Mouse (Mus musculus): ENCODE results near the gene Csf3.
A peak's percentile ranks its signal among the peaks of the same experiment; 100 is the strongest.
"Not testable (repeated sequence)": the region's sequence is repeated elsewhere in the genome, so short reads cannot be mapped to it uniquely, and the experiment has no call there.

Gene Csf3

DNA sequence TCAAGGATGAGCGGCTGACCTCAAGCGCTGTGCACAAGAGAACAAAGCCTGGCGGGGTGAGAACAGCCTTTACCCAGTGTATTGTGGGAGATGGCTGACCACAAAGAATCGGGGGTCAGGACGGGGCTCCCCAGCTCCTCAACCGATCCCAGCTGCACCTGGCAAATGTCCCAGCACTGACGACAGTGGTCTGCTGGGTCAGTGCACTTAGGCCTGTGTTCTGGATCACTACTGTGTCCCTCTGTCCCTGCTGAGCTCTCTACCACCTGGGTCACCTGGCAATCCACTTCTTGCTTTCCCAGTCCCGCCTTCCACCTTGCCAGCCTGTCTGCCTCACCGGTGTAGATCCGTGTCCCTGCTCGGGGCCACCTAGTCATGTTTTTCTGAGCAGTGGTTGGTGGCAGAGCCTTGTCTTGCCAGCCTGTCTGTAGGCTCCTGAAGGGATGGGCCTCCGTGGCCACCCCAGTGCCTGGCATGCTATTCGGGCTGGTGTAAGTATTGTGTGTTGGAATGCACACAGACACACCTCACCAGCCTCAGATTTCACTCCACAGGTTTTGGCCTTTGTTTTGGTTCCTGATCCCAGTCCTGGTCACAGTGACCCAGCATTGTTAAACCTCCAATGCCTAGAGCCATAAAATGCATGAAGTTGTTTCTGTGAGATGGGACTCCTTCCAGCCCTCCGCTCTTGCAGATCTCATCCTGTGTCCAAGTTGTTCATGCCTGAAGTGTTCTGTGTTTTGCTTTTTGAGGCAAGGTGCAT, 4.4 kb upstream of the Csf3 start:
- DNase-seq (ENCODE audit: inconsistent age in 2 of 2, low spot score in 1 of 2): no peak

DNA sequence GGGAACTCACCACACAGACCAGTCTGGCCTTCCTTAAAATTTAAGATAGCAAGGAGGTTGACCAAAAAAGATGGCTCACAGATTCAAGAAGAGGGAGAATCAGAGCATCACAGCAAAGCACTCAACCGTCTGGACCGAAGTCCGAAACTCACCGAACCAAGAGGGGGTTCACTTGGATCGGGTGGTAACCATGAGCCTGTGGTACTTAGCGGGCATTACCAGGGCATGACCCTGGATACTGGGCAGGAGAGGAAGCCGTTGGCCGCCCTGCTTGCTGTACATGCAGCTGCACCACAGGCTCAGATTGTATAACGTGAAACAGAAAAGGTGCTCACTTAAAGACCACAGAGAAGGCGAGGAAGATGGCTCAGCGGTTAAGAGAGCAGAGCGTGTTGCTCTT, 3.8 kb upstream of the Csf3 start:
- no peak for DNase-seq (ENCODE audit: inconsistent age in 2 of 2, low spot score in 1 of 2)

- DNase-seq (ENCODE audit: inconsistent age in 2 of 2, low spot score in 1 of 2): no peak
Observed at GRCm38 (mm10) chr11:98698849-98699640, 2.0 kb upstream of the Csf3 start.

GRCm38 (mm10) chr11:98699911-98700310, 1.2 kb upstream of the Csf3 start:
- peak; percentile 72 to 93 for DNase-seq (ENCODE audit: inconsistent age in 2 of 2, low spot score in 1 of 2)

DNA sequence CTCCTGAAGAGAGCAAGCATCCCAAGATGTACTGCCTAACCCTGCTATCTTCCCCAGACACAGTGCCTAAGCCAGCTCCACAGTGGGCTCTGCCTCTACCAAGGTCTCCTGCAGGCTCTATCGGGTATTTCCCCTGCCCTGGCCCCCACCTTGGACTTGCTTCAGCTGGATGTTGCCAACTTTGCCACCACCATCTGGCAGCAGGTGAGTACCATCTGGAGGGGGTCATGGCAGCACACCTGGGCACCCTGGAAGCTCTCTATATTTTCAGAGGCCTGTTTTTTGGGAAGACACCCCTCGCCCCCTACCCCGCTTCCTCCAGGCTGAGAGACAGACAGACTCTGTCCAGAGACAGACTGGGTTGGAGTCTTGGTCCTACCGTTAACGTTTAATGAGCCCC, 1.3 kb downstream of the Csf3 start:
- DNase-seq (ENCODE audit: inconsistent age in 2 of 2, low spot score in 1 of 2): no peak

- DNase-seq (ENCODE audit: inconsistent age in 2 of 2, low spot score in 1 of 2): no peak
Observed at GRCm38 (mm10) chr11:98705021-98705420, 4.0 kb downstream of the Csf3 start.

DNA sequence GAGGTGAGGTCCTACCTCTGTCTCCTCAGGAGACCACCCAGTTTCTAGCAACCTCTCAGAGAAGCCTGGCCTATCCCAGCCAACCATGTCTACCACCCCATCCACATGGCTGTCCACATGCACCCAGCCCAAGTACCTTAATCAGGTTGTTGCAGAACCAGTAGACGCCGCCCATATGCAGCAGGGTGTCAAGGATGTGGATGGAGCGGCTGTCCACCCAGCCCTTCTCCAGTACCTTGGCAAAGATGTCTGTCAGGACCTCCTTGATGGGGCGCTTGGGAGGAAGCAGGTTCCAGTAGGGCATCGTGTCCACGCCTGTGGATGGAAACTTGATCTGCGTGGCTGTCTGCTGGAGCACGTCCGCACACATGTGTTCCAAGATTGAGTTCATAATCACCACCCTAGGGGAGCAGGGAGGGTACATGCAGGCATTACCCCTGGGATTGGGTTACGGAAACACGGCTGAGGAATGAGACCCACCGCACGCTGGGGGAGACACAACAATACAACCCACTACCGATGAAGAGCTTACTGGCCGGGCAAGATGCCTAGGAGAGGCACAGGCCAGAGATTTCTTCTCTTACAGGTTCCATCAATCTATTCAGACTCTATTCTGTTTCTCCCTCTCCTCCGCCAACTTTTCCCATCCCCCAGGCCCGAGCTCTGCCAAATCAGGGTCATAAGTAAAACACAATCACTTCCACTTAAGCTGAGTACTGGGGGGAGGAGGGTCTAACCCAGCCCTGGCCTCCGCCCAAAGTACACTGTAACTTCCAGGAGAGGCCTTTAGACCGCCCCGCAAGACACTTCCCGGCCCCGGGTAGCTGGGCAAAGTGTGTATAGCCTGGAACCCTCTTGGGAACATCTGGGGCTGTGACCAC, 6.6 kb downstream of the Csf3 start:
- peak in 1 of 2 experiments; percentile 30 for DNase-seq (ENCODE audit: inconsistent age in 2 of 2, low spot score in 1 of 2)

DNA sequence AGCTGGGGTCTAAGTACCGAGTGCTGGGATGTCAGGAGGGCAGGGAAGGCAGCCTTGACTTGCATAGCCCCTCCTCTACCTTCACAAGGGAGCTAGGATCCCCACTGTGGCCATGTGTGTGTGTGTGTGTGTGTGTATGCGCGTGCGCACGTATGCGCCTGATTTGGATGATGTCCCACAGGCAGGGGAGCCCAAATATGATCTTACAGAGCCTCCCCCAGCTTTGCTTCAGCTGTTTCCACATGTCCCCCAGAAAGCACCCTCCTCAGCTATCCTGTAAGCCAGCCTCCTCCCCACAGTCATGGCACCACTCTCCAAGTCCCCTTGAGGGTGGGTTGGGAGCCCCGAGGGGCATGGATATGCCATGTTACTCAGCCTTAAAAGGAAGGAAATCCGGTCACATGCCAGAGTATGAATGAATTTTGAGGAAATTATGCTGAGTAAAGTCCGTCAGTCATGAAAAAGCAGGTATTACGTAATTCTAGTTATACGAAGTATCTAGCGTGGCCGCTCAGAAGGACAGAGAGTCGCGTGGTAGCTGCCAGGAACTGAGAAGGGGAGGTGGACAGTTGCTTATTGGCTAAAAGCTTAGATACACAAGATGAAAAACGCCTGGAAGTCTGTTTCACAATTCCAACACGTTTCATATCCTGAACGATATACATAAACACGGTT, 7.4 kb downstream of the Csf3 start:
- peak in 1 of 2 experiments; percentile 52 for DNase-seq (ENCODE audit: inconsistent age in 2 of 2, low spot score in 1 of 2)

- peak in 1 of 2 experiments; percentile 36 for DNase-seq (ENCODE audit: inconsistent age in 2 of 2, low spot score in 1 of 2)
Observed at GRCm38 (mm10) chr11:98709001-98709741, 8.1 kb downstream of the Csf3 start.

DNA sequence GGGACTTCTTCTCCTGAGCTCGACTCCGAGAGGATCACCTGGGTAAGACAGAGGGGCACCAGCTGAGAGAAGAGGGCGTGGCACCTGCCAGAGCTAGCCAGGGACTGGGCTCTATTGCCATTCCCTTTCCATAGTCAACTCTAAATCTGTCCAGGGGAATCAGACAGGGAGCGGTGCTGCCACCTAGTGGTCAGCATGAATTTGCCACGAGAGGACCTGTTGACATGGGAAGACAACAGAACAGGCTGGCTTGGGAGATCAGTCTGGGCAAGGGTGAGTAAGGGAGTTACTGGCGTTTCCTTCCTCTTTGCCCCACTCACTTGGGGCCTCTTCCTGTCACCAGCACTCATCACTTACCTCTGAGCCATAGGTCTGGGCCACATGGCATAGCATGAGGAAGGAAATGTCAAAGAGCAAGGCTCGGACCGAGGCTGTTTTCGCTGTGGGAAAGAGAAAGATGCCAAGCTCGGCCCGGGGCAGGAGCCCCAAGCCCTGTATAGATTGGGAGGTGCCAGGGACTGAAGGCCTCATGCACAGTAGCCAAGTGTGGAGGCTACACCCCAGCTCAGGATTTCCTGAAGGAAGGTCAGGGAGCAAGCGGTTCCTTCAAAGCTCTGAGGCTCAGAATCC, 9.5 kb downstream of the Csf3 start:
- DNase-seq (ENCODE audit: inconsistent age in 2 of 2, low spot score in 1 of 2): peak; percentile 75 to 92

DNA sequence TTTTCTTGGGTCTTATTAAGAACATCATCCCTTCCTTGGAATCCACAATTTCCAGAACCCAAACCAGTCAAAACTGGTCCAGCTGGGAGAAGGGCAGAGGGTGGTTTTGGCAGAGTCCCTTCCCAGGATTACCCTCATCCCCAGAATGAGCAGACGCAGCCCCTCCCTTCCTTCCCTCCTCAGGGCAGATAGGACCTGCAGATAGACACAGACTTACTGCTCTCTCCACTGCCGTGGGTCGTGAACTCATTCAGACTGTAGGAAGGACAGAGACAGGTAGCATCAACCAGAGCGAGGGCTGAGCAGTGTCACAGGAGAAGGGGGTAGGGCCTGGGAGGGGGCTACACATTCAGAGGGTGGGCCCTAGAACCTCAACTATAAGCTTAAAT, 10.0 kb downstream of the Csf3 start:
- no peak for DNase-seq (ENCODE audit: inconsistent age in 2 of 2, low spot score in 1 of 2)

DNA sequence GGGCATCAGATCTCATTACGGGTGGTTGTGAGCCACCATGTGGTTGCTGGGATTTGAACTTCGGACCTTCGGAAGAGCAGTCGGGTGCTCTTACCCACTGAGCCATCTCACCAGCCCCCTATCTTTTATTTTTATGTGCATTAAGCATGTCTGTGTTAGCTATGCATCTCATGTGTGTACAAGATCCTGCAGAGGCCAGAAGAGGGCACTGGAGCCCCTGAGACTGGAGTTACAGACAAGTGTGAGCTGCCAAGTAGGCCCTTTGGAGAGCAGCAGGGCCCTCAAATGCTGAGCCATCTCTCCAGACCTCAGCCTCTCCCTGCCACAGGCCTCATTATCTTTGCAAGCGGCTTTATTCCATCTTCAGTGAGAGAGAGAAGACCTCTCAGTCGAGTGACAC, 10.9 kb downstream of the Csf3 start:
- DNase-seq (ENCODE audit: inconsistent age in 2 of 2, low spot score in 1 of 2): not testable (repeated sequence)

DNA sequence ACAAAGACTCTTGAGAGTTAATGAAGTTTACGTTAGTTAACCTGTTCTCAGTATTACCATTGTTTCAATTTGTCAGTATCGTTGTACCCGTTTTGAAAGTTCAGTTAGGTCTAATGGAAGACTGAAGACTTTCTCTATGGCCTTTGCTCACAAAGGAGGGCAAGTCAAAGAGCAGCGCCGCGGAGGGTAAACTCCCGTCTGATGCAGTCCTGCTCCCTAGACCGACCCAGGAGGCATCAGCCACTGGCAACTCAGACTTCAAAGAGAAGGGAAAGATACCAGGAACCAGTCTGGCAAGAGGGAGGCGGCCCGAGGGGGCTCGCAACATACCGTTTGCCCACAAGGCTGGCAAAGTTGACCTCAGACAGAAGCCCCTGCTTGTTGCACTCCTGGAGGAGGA, 12.6 kb downstream of the Csf3 start:
- no peak for DNase-seq (ENCODE audit: inconsistent age in 2 of 2, low spot score in 1 of 2)

GRCm38 (mm10) chr11:98715946-98716345, 14.9 kb downstream of the Csf3 start:
- no peak for DNase-seq (ENCODE audit: inconsistent age in 2 of 2, low spot score in 1 of 2)

- peak; percentile 80 to 92 for DNase-seq (ENCODE audit: inconsistent age in 2 of 2, low spot score in 1 of 2)
Observed at GRCm38 (mm10) chr11:98717904-98718303, 16.8 kb downstream of the Csf3 start.

DNA sequence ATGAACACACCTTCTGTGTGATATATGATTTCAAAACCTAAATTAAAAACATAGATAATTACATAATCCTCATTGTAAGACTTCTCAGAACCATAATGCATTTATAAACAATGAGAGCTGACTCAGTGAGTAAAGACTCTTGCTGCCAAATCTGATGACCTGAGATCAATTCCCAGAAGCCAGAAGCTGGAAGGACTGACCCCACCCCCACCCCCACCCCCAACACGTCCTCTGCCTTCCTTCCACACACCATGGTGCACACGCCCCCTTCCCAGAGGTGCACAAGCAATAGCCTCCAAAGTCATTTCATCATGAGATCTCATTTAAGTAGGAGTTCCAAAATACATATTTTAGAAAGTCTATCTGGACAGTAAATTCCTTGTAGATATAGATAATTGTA, 19.7 kb downstream of the Csf3 start:
- DNase-seq (ENCODE audit: inconsistent age in 2 of 2, low spot score in 1 of 2): no peak

GRCm38 (mm10) chr11:98721458-98722226, 20.6 kb downstream of the Csf3 start:
- DNase-seq (ENCODE audit: inconsistent age in 2 of 2, low spot score in 1 of 2): peak; percentile 55 to 79

- DNase-seq (ENCODE audit: inconsistent age in 2 of 2, low spot score in 1 of 2): no peak
Observed at GRCm38 (mm10) chr11:98723098-98723497, 22.0 kb downstream of the Csf3 start.

DNA sequence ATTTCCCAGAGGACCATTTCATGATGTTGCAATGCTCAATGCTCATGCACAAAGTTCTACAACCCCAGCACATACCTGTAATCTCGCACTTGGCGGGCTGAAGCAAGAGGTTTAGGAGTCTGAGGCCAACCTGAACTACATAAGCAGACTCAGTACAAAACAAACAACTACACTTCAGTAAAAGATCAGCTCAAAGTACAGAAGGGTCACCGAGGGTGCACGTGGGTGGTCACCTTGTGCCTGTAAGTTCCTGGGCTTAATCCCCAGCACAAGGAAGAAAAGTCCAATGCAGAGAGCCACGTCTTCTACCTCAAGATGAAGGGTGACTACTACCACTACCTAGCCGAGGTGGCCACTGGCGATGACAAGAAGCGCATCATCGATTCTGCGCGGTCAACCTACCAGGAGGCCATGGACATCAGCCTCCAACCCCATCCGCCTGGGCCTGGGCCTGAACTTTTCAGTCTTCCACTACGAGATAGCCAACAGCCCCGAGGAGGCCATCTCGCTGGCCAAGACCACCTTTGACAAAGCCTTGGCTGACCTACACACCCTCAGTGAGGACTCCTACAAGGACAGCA, 25.0 kb downstream of the Csf3 start:
- DNase-seq (ENCODE audit: inconsistent age in 2 of 2, low spot score in 1 of 2): no peak

Data from adrenal gland, adult (tissue).